Mouse (Mus musculus) layer of hippocampus, postnatal 14 days (tissue): Measurements from ENCODE around the gene Ndufa4l2. TPM values are rescaled to one million over a fixed set of nuclear protein-coding genes. Genes with fewer than 3 reads are reported as not detected.

ENCODE experiments used
- DNase-seq, 2 experiments: peaks; one replicate each; pipeline ENCODE4 v3.0.0; 2021 to 2022; ENCODE audit warnings: low spot score in 2 of 2, mixed read lengths in 1 of 2
- total RNA-seq, 2 experiments: library from RNA; stranded (reverse); gene quantifications; 2 replicates each; pipeline ENCODE4 v1.2.3; 2021

Gene Ndufa4l2
- total RNA-seq, 2 experiments from 2014 or later = 4.8 to 6.9 TPM

- DNase-seq = no peak
Measured at GRCm38 (mm10) chr10:127524646-127525255, 10.0 kb downstream of the Ndufa4l2 start.

- no peak for DNase-seq
Measured at GRCm38 (mm10) chr10:127526048-127526447, 11.3 kb downstream of the Ndufa4l2 start.

GRCm38 (mm10) chr10:127526681-127527080, 11.9 kb downstream of the Ndufa4l2 start:
- no peak for DNase-seq

- no peak for DNase-seq
Measured at GRCm38 (mm10) chr10:127527481-127527880, 12.7 kb downstream of the Ndufa4l2 start.

GRCm38 (mm10) chr10:127530945-127531344, 16.2 kb downstream of the Ndufa4l2 start:
- DNase-seq = no peak

- no peak for DNase-seq
Measured at GRCm38 (mm10) chr10:127531548-127531947, 16.8 kb downstream of the Ndufa4l2 start.

- DNase-seq = no peak
Measured at GRCm38 (mm10) chr10:127534036-127534928, 19.5 kb downstream of the Ndufa4l2 start, which contains the start of gene Nxph4. TSS of gene Nxph4 (minus strand) at chr10:127534559.

GRCm38 (mm10) chr10:127534929-127535384, 20.2 kb downstream of the Ndufa4l2 start:
- no peak for DNase-seq

GRCm38 (mm10) chr10:127536586-127537314, 22.0 kb downstream of the Ndufa4l2 start:
- no peak for DNase-seq

GRCm38 (mm10) chr10:127537854-127538583, 23.3 kb downstream of the Ndufa4l2 start:
- peak; percentile 83 to 88 for DNase-seq

GRCm38 (mm10) chr10:127541510-127541909, 26.7 kb downstream of the Ndufa4l2 start:
- no peak for DNase-seq

GRCm38 (mm10) chr10:127542084-127542483, 27.3 kb downstream of the Ndufa4l2 start:
- peak in 1 of 2 experiments; percentile 47 for DNase-seq

- DNase-seq = no peak
Measured at GRCm38 (mm10) chr10:127542720-127543119, 28.0 kb downstream of the Ndufa4l2 start.

- no peak for DNase-seq
Measured at GRCm38 (mm10) chr10:127543916-127544315, 29.1 kb downstream of the Ndufa4l2 start.

- no peak for DNase-seq
Measured at GRCm38 (mm10) chr10:127544375-127544774, 29.6 kb downstream of the Ndufa4l2 start.

GRCm38 (mm10) chr10:127546505-127546904, 31.7 kb downstream of the Ndufa4l2 start:
- DNase-seq = no peak

GRCm38 (mm10) chr10:127548236-127548635, 33.5 kb downstream of the Ndufa4l2 start:
- no peak for DNase-seq

- no peak for DNase-seq
Measured at GRCm38 (mm10) chr10:127549892-127550291, 35.1 kb downstream of the Ndufa4l2 start.

GRCm38 (mm10) chr10:127555703-127556102, 40.9 kb downstream of the Ndufa4l2 start:
- DNase-seq = no peak

- DNase-seq = no peak
Measured at GRCm38 (mm10) chr10:127557397-127557796, 42.6 kb downstream of the Ndufa4l2 start.

- no peak for DNase-seq
Measured at GRCm38 (mm10) chr10:127561145-127561544, 46.4 kb downstream of the Ndufa4l2 start.
